Mouse (Mus musculus) gastrocnemius, adult 8-10 months (tissue): ENCODE results near the gene Faap100. TPM values are rescaled to one million over a fixed set of nuclear protein-coding genes. Genes with fewer than 3 reads are reported as not detected.

ENCODE experiments used
- DNase-seq, 2 experiments: peaks; one replicate each; pipeline ENCODE4 v3.0.0; 2022; ENCODE audit warnings: low spot score in 2 of 2
- microRNA-seq: library from miRNA; unstranded; fragments of <30 nt; microRNA quantifications from one replicate; pipeline ENCODE4 v1.2.0, GENCODE M21; 2022
- total RNA-seq, 4 experiments: library from RNA; stranded (reverse); gene quantifications; 2 replicates each; pipeline ENCODE4 v1.2.4; 2022

Faap100 gene
- total RNA-seq, 4 experiments from 2014 or later = 11.5 to 13.5 (median 13.3) TPM

GRCm38 (mm10) chr11:120320156-120320555 is 58.4 kb downstream of the Faap100 start:
- DNase-seq = no peak

- no peak for DNase-seq
Observed at GRCm38 (mm10) chr11:120319310-120319709, 59.3 kb downstream of the Faap100 start.

Small RNA genes lying within 50 kb of the gene (microRNA-seq; reads per million reads assigned to microRNA genes)
- not detected for gene Gm23419
- gene Mir6935 = not detected

Other genes starting within 250 kb of the Faap100 start
- gene Slc38a10, start 227.4 kb downstream of the Faap100 start, total RNA-seq = 10 to 100 TPM; 36.3 to 53.3 (median 39.2) TPM
- gene Bahcc1, start 145.8 kb downstream of the Faap100 start, total RNA-seq = 1 to 10 TPM; 3.6 to 5.8 (median 4.7) TPM
- 100 to 1,000 TPM; 131 to 185 (median 162) TPM for gene Actg1, start 30.2 kb downstream of the Faap100 start, total RNA-seq
- under 1 TPM in 3 of 4 experiments, not detected in 1; 0.21 to 0.54 (median 0.29) TPM for gene Fscn2, start 17.2 kb downstream of the Faap100 start, total RNA-seq
- gene Nploc4, start 58.9 kb upstream of the Faap100 start, total RNA-seq = 10 to 100 TPM; 87.7 to 97.5 (median 90.6) TPM
- gene Tspan10, start 63.9 kb upstream of the Faap100 start, total RNA-seq = 1 to 10 TPM in 1 of 4 experiments, not detected in 3; 1.2 TPM
- 1 to 10 TPM in 2 of 4 experiments, under 1 TPM in 2; 0.70 to 1.0 (median 0.94) TPM for gene Pde6g, start 74.7 kb upstream of the Faap100 start, total RNA-seq
- gene Oxld1, start 79.3 kb upstream of the Faap100 start, total RNA-seq = 10 to 100 TPM; 20.4 to 26.4 (median 22.2) TPM
- gene Ccdc137, start 79.4 kb upstream of the Faap100 start, total RNA-seq = 1 to 10 TPM; 4.5 to 6.0 (median 5.1) TPM
- gene Arl16, start 88.8 kb upstream of the Faap100 start, total RNA-seq = 1 to 10 TPM; 4.7 to 7.5 (median 6.2) TPM
- gene Mrpl12, start 105.8 kb upstream of the Faap100 start, total RNA-seq = 100 to 1,000 TPM; 121 to 138 (median 132) TPM
- gene Slc25a10, start 113.1 kb upstream of the Faap100 start, total RNA-seq = 1 to 10 TPM; 1.9 to 5.0 (median 3.1) TPM
- gene Gcgr, start 151.9 kb upstream of the Faap100 start, total RNA-seq = under 1 TPM in 1 of 4 experiments, not detected in 3; 0.29 TPM
- 10 to 100 TPM; 18.6 to 20.5 (median 20.1) TPM for gene Mcrip1, start 171.0 kb upstream of the Faap100 start, total RNA-seq
- 100 to 1,000 TPM; 157 to 382 (median 178) TPM for gene Ppp1r27, start 172.4 kb upstream of the Faap100 start, total RNA-seq
- 100 to 1,000 TPM; 162 to 245 (median 209) TPM for gene P4hb, start 194.5 kb upstream of the Faap100 start, total RNA-seq
- 10 to 100 TPM; 74.3 to 86.2 (median 80.7) TPM for gene Arhgdia, start 202.9 kb upstream of the Faap100 start, total RNA-seq
- gene Alyref, start 219.6 kb upstream of the Faap100 start, total RNA-seq = 10 to 100 TPM; 20.1 to 40.8 (median 35.8) TPM
- 10 to 100 TPM; 42.5 to 54.1 (median 49.7) TPM for gene Anapc11, start 219.7 kb upstream of the Faap100 start, total RNA-seq
- gene Npb, start 229.7 kb upstream of the Faap100 start, total RNA-seq = not detected
- 10 to 100 TPM; 20.0 to 26.8 (median 26.0) TPM for gene Pcyt2, start 239.2 kb upstream of the Faap100 start, total RNA-seq
- gene Sirt7, start 246.5 kb upstream of the Faap100 start, total RNA-seq = 1 to 10 TPM; 2.6 to 4.5 (median 3.8) TPM